Comparison of ENCODE assay signal across 19 mouse cellular contexts in the genomic region with DNA sequence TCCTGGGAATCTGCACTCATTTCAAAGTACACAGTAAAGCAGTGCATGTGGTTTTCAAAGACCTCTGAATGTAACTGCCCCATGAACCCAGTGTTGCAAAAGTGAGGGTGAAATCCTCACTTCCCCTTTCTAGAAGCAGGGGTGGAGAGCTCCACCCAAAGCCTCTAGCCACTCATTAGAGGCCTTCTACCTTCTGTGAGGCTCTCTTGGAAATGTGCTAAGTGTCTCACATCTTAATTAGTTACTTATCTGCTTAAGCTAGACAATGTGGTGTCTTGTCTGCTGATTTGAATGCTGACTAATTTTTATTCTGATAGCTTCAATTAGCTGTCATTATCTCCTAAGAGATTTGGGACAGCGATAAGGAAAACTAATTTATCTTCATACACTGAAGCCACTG. TPM values are rescaled to one million over a fixed set of nuclear protein-coding genes. Genes with fewer than 3 reads are reported as not detected.
A peak's percentile ranks its signal among the peaks of the same experiment; 100 is the strongest.
DNase-seq lines count a peak whose midpoint lies in the region; ATAC-seq and TF ChIP-seq lines count a peak whose summit lies in the region.
"Had no signal": no experiment of that assay in that cellular context is flagged by ENCODE, and none has a peak within 500 bp of the region (broad histone marks: within the 10 kb centered on the region; RNA-seq: fewer than 3 reads in every experiment).

No protein-coding gene starts in this region.

- no peaks in the 10 kb centered on the region for H3K36me3 ChIP-seq in lung, postnatal 0 days (ENCODE audit: insufficient read depth, low read length)
- H3K36me3 ChIP-seq: hindbrain, embryonic 13.5 days; lung, embryonic 15.5 days; midbrain, embryonic 10.5 days had no signal

- 92% methylated on average over 1 of the region's 1 CpGs for WGBS in lung, postnatal 0 days

- H3K27me3 ChIP-seq in lung, postnatal 0 days (replicated peaks; ENCODE audit: insufficient read depth, low read length): no peaks in the 10 kb centered on the region
- H3K27me3 ChIP-seq: hindbrain, embryonic 13.5 days; lung, embryonic 15.5 days had no signal

- no peaks in the 10 kb centered on the region for H3K9me3 ChIP-seq in lung, postnatal 0 days (ENCODE audit: low read length)
- H3K9me3 ChIP-seq: hindbrain, embryonic 13.5 days; lung, embryonic 15.5 days; midbrain, embryonic 10.5 days had no signal

- H3K27ac ChIP-seq in lung, postnatal 0 days (ENCODE audit: low read length): no peak overlapping the region
- H3K27ac ChIP-seq in bone marrow macrophage, adult 2 months (ENCODE audit: insufficient read depth, low read depth, low read length): peak overlapping the region; percentile 53
- H3K27ac ChIP-seq: hindbrain, embryonic 13.5 days; lung, embryonic 15.5 days; midbrain, embryonic 10.5 days had no signal

- no peak overlapping the region for H3K9ac ChIP-seq in lung, postnatal 0 days (replicated peaks; ENCODE audit: low read depth)
- H3K9ac ChIP-seq: hindbrain, embryonic 13.5 days; lung, embryonic 15.5 days had no signal

- no peak overlapping the region for H3K4me2 ChIP-seq in lung, postnatal 0 days (replicated peaks; ENCODE audit: low read depth, low read length)
- H3K4me2 ChIP-seq: hindbrain, embryonic 13.5 days; lung, embryonic 15.5 days had no signal

- H3K4me3 ChIP-seq in lung, postnatal 0 days (ENCODE audit: low read depth, low read length): no peak overlapping the region
- H3K4me3 ChIP-seq in bone marrow macrophage, adult 2 months (ENCODE audit: insufficient read depth, low read length): no peak overlapping the region
- H3K4me3 ChIP-seq: hindbrain, embryonic 13.5 days; lung, embryonic 15.5 days; midbrain, embryonic 10.5 days had no signal

- TF ChIP-seq EP300 in lung, postnatal 0 days (IDR thresholded peaks at IDR 0.05): no peak

- no peak for ATAC-seq in lung, postnatal 0 days
- ATAC-seq in megakaryocyte progenitor cell, adult 5-6 weeks (replicated peaks; ENCODE audit: poor library complexity): peak; percentile 99
- ATAC-seq in activated CD4-positive, CD25-positive, alpha-beta regulatory T cell, adult 4 months: no peak
- ATAC-seq: CD4-positive, CD25-positive, alpha-beta regulatory T cell, adult 4 months; intestine, postnatal 0 days had no signal

- no peak for TF ChIP-seq CTCF in lung, postnatal 0 days (IDR thresholded peaks at IDR 0.05)
- no peak for TF ChIP-seq CTCF in bone marrow macrophage, adult 2 months (IDR thresholded peaks at IDR 0.05; ENCODE audit: low read depth, low read length)

- TF ChIP-seq POLR2A in bone marrow macrophage, adult 2 months (IDR thresholded peaks at IDR 0.05; ENCODE audit: borderline replicate concordance, low read depth, low read length): no peak

- H3K4me1 ChIP-seq in lung, postnatal 0 days (ENCODE audit: insufficient read depth, low read depth, low read length): no peaks in the 10 kb centered on the region
- peaks cover 5% of the 10 kb centered on the region for H3K4me1 ChIP-seq in bone marrow macrophage, adult 2 months (ENCODE audit: control insufficient read depth, insufficient read depth, low read length)
- H3K4me1 ChIP-seq: hindbrain, embryonic 13.5 days; lung, embryonic 15.5 days; midbrain, embryonic 10.5 days had no signal

- peak; percentile 15 for DNase-seq in lung, postnatal 0 days (ENCODE audit: low spot score)
- no peak for DNase-seq in lung, postnatal 14 days
- peak; percentile 25 to 29 for DNase-seq in B cell, adult 2 months
- no peak for DNase-seq in testis, postnatal 14 days (ENCODE audit: low spot score)
- no peak for DNase-seq in urinary bladder, adult 2 months (ENCODE audit: low spot score)
- DNase-seq: adrenal gland, postnatal 14 days; cerebellum, adult 8-10 months; gastrocnemius, postnatal 25 days; kidney, postnatal 10 days; right cerebral cortex, postnatal 14 days; thymus, postnatal 25 days had no signal

RNA-seq across cellular contexts. Expression of gene Ibtk, which starts 13.3 kb away (rescaled TPM):
- polyA plus RNA-seq in lung, postnatal 0 days (2015; fragmentation: Nextera tagmentation; extraction: Ambion mirVana): 12.0 and 15.4 TPM in 2 replicates
- 7.9 and 8.5 TPM in 2 replicates for polyA plus RNA-seq in bone marrow macrophage, adult 2 months (2012; ENCODE audit: insufficient read depth, insufficient read length, missing spikeins)
- 43.0 and 47.1 TPM in 2 replicates for total RNA-seq in megakaryocyte progenitor cell, adult 5-6 weeks (2015)
- 75.3 and 82.3 TPM in 2 replicates for total RNA-seq in megakaryocyte progenitor cell, adult 5-6 weeks (2017)
- polyA plus RNA-seq in activated CD4-positive, CD25-positive, alpha-beta regulatory T cell, adult 4 months (2017; shearing (Covaris generic)): 10 to 100 TPM; 23.4 to 25.1 TPM
- polyA plus RNA-seq in urinary bladder, adult 2 months (2012; rRNA removed): 23.6 and 26.4 TPM in 2 replicates

Comparison
In these comparisons a context has a peak if more than half of its experiments do, and no peak if none do; other contexts are left out.
1. DNase-seq: peak in lung, postnatal 0 days (single experiment) and B cell, adult 2 months (2 of 2); none in lung, postnatal 14 days (single experiment), testis, postnatal 14 days (single experiment) and urinary bladder, adult 2 months (single experiment).